Mouse (Mus musculus): ENCODE results near the gene Mindy3. TPM values are rescaled to one million over a fixed set of nuclear protein-coding genes. Genes with fewer than 3 reads are reported as not detected.
A peak's percentile ranks its signal among the peaks of the same experiment; 100 is the strongest.

The Mindy3 gene
- polyA plus RNA-seq, 1 experiment from 2014 or later: 52.9 TPM

DNA sequence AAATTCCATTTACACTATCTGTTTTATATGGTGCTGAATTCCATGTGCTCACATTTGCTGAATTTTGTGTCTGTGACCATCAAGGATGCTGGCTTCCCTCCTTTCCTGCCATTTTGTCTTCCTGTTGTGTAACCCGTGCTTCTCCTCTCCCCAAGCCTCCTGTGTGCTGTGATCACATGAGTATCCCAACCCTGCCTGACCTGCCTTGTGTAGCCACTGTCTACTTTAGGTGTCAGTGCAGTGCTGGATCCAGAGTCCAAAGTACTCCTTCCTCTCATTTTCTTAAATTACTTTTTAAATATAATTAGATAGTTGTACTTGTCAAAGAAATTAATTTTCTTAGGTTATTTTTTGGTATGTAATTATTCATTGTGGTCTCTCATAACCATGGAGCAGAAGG lies 51.3 kb downstream of the Mindy3 start:
- no peaks in the 10 kb centered on the region for H3K9me3 ChIP-seq
- H3K27ac ChIP-seq: no peak overlapping the region
- 94% methylated on average over 1 of the region's 1 CpGs for WGBS
- H3K4me3 ChIP-seq: no peak overlapping the region
- no peak for ATAC-seq (ENCODE audit: low FRiP score, low read depth)
- H3K27me3 ChIP-seq (replicated peaks): no peaks in the 10 kb centered on the region
- H3K4me1 ChIP-seq: no peaks in the 10 kb centered on the region
- no peak overlapping the region for H3K4me2 ChIP-seq (replicated peaks)
- H3K9ac ChIP-seq: no peak overlapping the region
- peaks cover 5% of the 10 kb centered on the region; the same call in 1 of the 2 replicates for H3K36me3 ChIP-seq

- H3K4me1 ChIP-seq: no peaks in the 10 kb centered on the region
- no peak overlapping the region for H3K4me3 ChIP-seq
- H3K36me3 ChIP-seq: peaks cover 16% of the 10 kb centered on the region
- H3K9me3 ChIP-seq: no peaks in the 10 kb centered on the region
- no peak overlapping the region for H3K9ac ChIP-seq
- no peak overlapping the region for H3K4me2 ChIP-seq (replicated peaks)
- ATAC-seq (ENCODE audit: low FRiP score, low read depth): no peak
- no peaks in the 10 kb centered on the region for H3K27me3 ChIP-seq (replicated peaks)
- WGBS: 77% methylated on average over 1 of the region's 1 CpGs
- no peak overlapping the region for H3K27ac ChIP-seq
Measured at GRCm38 (mm10) chr2:12361310-12361709, 58.0 kb downstream of the Mindy3 start.

- Histone ChIP-seq H3K4me3 (no peak overlapping the region), H3K36me3 (peaks cover 31% of the 10 kb centered on the region), H3K4me2 (replicated peaks) (no peak overlapping the region), H3K4me1 (no peaks in the 10 kb centered on the region), H3K27ac (no peak overlapping the region), H3K27me3 (replicated peaks) (no peaks in the 10 kb centered on the region), H3K9ac (no peak overlapping the region), H3K9me3 (no peaks in the 10 kb centered on the region)
- WGBS: 96% methylated on average over 5 of the region's 5 CpGs
- no peak for ATAC-seq (ENCODE audit: low FRiP score, low read depth)
Measured at GRCm38 (mm10) chr2:12354837-12355236, 64.4 kb downstream of the Mindy3 start.

- Histone ChIP-seq H3K4me3 (no peak overlapping the region), H3K36me3 (peaks cover 7% of the 10 kb centered on the region), H3K27ac (no peak overlapping the region), H3K27me3 (replicated peaks) (no peaks in the 10 kb centered on the region), H3K9me3 (no peaks in the 10 kb centered on the region), H3K4me2 (replicated peaks) (no peak overlapping the region), H3K9ac (no peak overlapping the region), H3K4me1 (no peaks in the 10 kb centered on the region)
- no peak for ATAC-seq (ENCODE audit: low FRiP score, low read depth)
- 91% methylated on average over 2 of the region's 2 CpGs for WGBS
Measured at GRCm38 (mm10) chr2:12348914-12349313, 70.4 kb downstream of the Mindy3 start.

GRCm38 (mm10) chr2:12331962-12332361 lies 87.3 kb downstream of the Mindy3 start:
- H3K9me3 ChIP-seq: no peaks in the 10 kb centered on the region
- H3K4me3 ChIP-seq: no peak overlapping the region
- H3K27me3 ChIP-seq (replicated peaks): no peaks in the 10 kb centered on the region
- no peak overlapping the region for H3K4me2 ChIP-seq (replicated peaks)
- H3K27ac ChIP-seq: no peak overlapping the region
- H3K4me1 ChIP-seq: peaks cover 15% of the 10 kb centered on the region; the same call in 1 of the 2 replicates
- ATAC-seq (ENCODE audit: low FRiP score, low read depth): no peak
- no peaks in the 10 kb centered on the region for H3K36me3 ChIP-seq
- H3K9ac ChIP-seq: no peak overlapping the region
- WGBS: 72% methylated on average over 2 of the region's 2 CpGs

DNA sequence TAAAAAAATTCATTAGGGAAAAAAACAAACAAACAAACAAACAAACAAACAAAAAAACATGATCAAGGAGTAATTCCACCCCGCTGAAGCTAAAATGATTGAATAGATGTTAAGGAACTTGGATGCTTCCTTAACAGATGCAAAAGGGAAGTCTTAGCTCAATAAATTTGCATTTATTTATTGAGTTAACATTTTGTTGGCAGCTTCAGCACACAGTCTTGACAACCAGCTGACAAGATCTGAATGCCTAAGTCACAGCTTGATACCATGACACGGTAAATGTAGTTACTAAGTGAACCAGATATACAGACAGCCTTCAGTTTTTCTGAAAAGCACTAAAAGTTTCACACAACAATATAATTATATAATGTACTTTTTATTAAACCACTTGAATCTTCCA lies 89.7 kb downstream of the Mindy3 start:
- ATAC-seq (ENCODE audit: low FRiP score, low read depth): no peak
- H3K4me1 ChIP-seq: peaks cover 15% of the 10 kb centered on the region; the same call in 1 of the 2 replicates
- no peaks in the 10 kb centered on the region for H3K9me3 ChIP-seq
- H3K27me3 ChIP-seq (replicated peaks): no peaks in the 10 kb centered on the region
- no peaks in the 10 kb centered on the region for H3K36me3 ChIP-seq
- WGBS: 66% methylated on average over 2 of the region's 2 CpGs
- no peak overlapping the region for H3K9ac ChIP-seq
- H3K4me2 ChIP-seq (replicated peaks): no peak overlapping the region
- H3K27ac ChIP-seq: no peak overlapping the region
- no peak overlapping the region for H3K4me3 ChIP-seq

DNA sequence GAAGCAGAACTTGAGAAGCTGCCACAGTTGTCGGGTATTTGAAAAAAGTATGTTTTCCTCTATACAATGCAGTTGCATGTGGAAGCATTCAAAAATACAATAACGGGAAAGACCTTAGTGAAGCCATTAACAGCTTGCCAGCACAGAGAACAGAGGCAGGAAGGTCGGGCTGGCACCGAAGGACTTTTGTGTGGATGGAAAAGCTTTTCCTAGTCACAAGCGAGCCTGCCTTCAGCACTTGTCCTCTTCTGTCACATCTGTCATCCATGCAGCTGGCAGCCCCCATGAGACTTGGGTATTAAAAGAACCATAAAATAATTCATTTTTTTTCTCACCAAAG lies 90.2 kb downstream of the Mindy3 start:
- Histone ChIP-seq H3K36me3 (no peaks in the 10 kb centered on the region), H3K4me2 (replicated peaks) (peak overlapping the region; percentile 48), H3K9me3 (no peaks in the 10 kb centered on the region), H3K9ac (no peak overlapping the region), H3K27me3 (replicated peaks) (no peaks in the 10 kb centered on the region), H3K4me3 (no peak overlapping the region), H3K27ac (no peak overlapping the region), H3K4me1 (peaks cover 15% of the 10 kb centered on the region; the same call in 1 of the 2 replicates)
- no peak for ATAC-seq (ENCODE audit: low FRiP score, low read depth)
- WGBS: 18% methylated on average over 5 of the region's 5 CpGs

DNA sequence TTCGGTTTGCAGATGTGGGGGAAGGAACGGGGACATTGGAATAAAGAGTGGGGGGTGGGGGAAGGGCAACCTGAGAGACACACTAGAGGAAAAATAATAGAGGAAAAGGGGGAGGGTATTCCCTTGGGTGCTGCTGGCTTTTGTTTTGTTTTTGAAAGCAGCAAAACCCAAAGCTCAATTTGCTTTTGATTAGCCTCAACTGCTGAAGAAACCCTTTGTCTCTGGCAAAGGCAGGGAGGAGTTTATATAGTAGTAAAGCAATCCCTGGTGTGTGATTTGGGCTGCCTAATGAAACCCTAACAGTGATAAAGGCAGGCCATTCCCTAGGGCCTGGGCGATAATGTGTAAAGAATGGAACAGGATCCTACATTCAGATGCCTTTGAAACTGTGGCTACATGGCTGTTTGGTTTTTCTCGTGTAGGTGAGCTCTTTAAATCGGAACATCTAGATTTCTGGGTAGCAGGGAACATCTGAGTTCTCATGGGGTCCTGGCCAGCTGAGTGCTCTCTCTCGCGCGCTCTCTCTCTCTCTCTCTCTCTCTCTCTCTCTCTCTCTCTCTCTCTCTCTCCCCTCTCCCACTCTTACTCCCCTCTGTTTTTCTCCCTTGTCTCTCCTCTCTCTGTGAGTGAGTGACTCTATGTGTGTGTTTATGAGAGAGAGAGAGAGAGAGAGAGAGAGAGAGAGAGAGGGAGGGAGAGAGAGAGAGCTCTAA lies 90.8 kb downstream of the Mindy3 start:
- 0 out of 2 replicates have a peak overlapping the region, but pooled peaks have one; percentile 13 for H3K9ac ChIP-seq

GRCm38 (mm10) chr2:12327691-12328354 lies 91.4 kb downstream of the Mindy3 start:
- Histone ChIP-seq H3K36me3 (no peaks in the 10 kb centered on the region), H3K27ac (no peak overlapping the region), H3K4me2 (replicated peaks) (peak overlapping the region; percentile 48), H3K27me3 (replicated peaks) (no peaks in the 10 kb centered on the region), H3K9ac (no peak overlapping the region), H3K4me1 (peaks cover 15% of the 10 kb centered on the region; the same call in 1 of the 2 replicates), H3K4me3 (no peak overlapping the region), H3K9me3 (no peaks in the 10 kb centered on the region)
- ATAC-seq (ENCODE audit: low FRiP score, low read depth): peak; percentile 59
- 21% methylated on average over 11 of the region's 11 CpGs for WGBS

More for the DNA sequence above, 90.8 kb downstream of the Mindy3 start:
- peak; percentile 75 for ATAC-seq (ENCODE audit: low FRiP score, low read depth)
- peak overlapping the region; percentile 48 for H3K4me2 ChIP-seq (replicated peaks)
- WGBS: 13% methylated on average over 8 of the region's 8 CpGs
- peaks cover 15% of the 10 kb centered on the region; the same call in 1 of the 2 replicates for H3K4me1 ChIP-seq
- no peaks in the 10 kb centered on the region for H3K9me3 ChIP-seq
- no peak overlapping the region for H3K27ac ChIP-seq
- no peak overlapping the region for H3K4me3 ChIP-seq
- H3K36me3 ChIP-seq: no peaks in the 10 kb centered on the region
- H3K27me3 ChIP-seq (replicated peaks): no peaks in the 10 kb centered on the region

GRCm38 (mm10) chr2:12327216-12327615 lies 92.1 kb downstream of the Mindy3 start:
- no peaks in the 10 kb centered on the region for H3K27me3 ChIP-seq (replicated peaks)
- H3K4me2 ChIP-seq (replicated peaks): peak overlapping the region; percentile 48
- no peak overlapping the region for H3K27ac ChIP-seq
- H3K4me3 ChIP-seq: 0 out of 2 replicates have a peak overlapping the region, but pooled peaks have one; percentile 0
- H3K4me1 ChIP-seq: peaks cover 15% of the 10 kb centered on the region; the same call in 1 of the 2 replicates
- 11% methylated on average over 10 of the region's 10 CpGs for WGBS
- peak; percentile 64; the same call in 1 of the 2 replicates for ATAC-seq (ENCODE audit: low FRiP score, low read depth)
- H3K9ac ChIP-seq: no peak overlapping the region
- no peaks in the 10 kb centered on the region for H3K9me3 ChIP-seq
- no peaks in the 10 kb centered on the region for H3K36me3 ChIP-seq

GRCm38 (mm10) chr2:12325868-12326267 lies 93.4 kb downstream of the Mindy3 start:
- Histone ChIP-seq H3K36me3 (no peaks in the 10 kb centered on the region), H3K4me2 (replicated peaks) (no peak overlapping the region), H3K9ac (no peak overlapping the region), H3K27me3 (replicated peaks) (no peaks in the 10 kb centered on the region), H3K9me3 (no peaks in the 10 kb centered on the region), H3K4me1 (peaks cover 15% of the 10 kb centered on the region; the same call in 1 of the 2 replicates), H3K4me3 (no peak overlapping the region), H3K27ac (no peak overlapping the region)
- WGBS: 78% methylated on average over 2 of the region's 2 CpGs
- ATAC-seq (ENCODE audit: low FRiP score, low read depth): no peak

- no peaks in the 10 kb centered on the region for H3K27me3 ChIP-seq (replicated peaks)
- no peak overlapping the region for H3K4me2 ChIP-seq (replicated peaks)
- no peak for ATAC-seq (ENCODE audit: low FRiP score, low read depth)
- H3K9me3 ChIP-seq: no peaks in the 10 kb centered on the region
- no peak overlapping the region for H3K4me3 ChIP-seq
- 90% methylated on average over 6 of the region's 6 CpGs for WGBS
- H3K36me3 ChIP-seq: no peaks in the 10 kb centered on the region
- H3K27ac ChIP-seq: no peak overlapping the region
- peaks cover 15% of the 10 kb centered on the region; the same call in 1 of the 2 replicates for H3K4me1 ChIP-seq
- no peak overlapping the region for H3K9ac ChIP-seq
Measured at GRCm38 (mm10) chr2:12325417-12325816, 93.9 kb downstream of the Mindy3 start.

Data from neural tube, embryonic 12.5 days (tissue).